Mouse (Mus musculus) right cerebral cortex, postnatal 36 days (tissue): Measurements from ENCODE around the gene Zfp580.
"Not testable (repeated sequence)": the region's sequence is repeated elsewhere in the genome, so short reads cannot be mapped to it uniquely, and the experiment has no call there.

Experiments
- DNase-seq, 2 experiments: peaks; one replicate each; pipeline ENCODE4 v3.0.0; 2022; ENCODE audit warnings: low spot score in 2 of 2, mixed read lengths in 1 of 2

Gene Zfp580

DNA sequence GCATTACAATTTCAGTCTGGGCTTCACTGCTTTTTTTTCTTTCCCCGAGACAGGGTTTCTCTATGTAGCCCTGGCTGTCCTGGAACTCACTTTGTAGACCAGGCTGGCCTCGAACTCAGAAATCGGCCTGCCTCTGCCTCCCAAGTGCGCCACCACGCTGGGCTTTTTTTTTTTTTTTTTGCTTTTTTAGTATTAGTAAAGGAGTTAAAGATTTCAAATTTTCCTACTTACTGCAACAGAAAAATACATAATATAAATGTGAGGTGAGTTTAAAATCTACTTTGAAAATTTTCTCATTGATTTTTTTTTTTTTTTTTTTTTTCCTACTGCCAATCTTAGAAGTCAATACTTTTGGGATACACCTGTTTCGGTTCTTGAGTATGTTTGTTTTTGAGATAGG lies 13.5 kb downstream of the Zfp580 start:
- DNase-seq: no peak

GRCm38 (mm10) chr7:5073586-5073985 lies 22.2 kb downstream of the Zfp580 start:
- no peak for DNase-seq

GRCm38 (mm10) chr7:5074984-5075383 lies 23.6 kb downstream of the Zfp580 start:
- DNase-seq: no peak

- DNase-seq: no peak
These were observed 25.6 kb downstream of the Zfp580 start for GRCm38 (mm10) chr7:5076931-5077330.

GRCm38 (mm10) chr7:5079365-5080009 lies 28.1 kb downstream of the Zfp580 start:
- not testable (repeated sequence) for DNase-seq

GRCm38 (mm10) chr7:5080010-5080751 lies 28.8 kb downstream of the Zfp580 start, which contains the start of gene Epn1:
Gene Epn1 (plus strand): TSS chr7:5080235.
- peak; percentile 95 to 96 for DNase-seq

GRCm38 (mm10) chr7:5080815-5081214 lies 29.5 kb downstream of the Zfp580 start:
- no peak for DNase-seq

- no peak for DNase-seq
These were observed 29.9 kb downstream of the Zfp580 start for GRCm38 (mm10) chr7:5081241-5081640.

GRCm38 (mm10) chr7:5081939-5082338 lies 30.6 kb downstream of the Zfp580 start:
- no peak for DNase-seq

GRCm38 (mm10) chr7:5083325-5084105 lies 32.2 kb downstream of the Zfp580 start:
- no peak for DNase-seq

DNA sequence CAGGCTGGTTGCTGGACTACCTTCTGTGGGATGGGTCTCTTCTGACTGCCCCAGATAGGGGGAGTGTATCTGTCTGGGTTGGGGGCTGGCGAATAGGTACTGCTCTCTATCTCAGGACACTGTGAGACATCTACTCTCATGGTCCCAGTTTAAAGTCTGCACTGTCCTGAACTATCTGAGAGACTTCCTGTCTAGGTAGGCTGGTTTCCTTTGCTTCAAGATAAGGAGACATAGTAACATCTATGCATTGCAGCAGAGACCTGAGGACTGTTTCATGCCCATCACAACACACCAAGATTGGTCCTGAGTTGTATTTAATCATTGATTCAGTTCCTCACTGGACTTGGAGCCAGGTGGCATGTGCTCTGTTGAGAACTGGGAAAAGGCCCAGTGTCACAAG lies 34.2 kb downstream of the Zfp580 start:
- no peak for DNase-seq

DNA sequence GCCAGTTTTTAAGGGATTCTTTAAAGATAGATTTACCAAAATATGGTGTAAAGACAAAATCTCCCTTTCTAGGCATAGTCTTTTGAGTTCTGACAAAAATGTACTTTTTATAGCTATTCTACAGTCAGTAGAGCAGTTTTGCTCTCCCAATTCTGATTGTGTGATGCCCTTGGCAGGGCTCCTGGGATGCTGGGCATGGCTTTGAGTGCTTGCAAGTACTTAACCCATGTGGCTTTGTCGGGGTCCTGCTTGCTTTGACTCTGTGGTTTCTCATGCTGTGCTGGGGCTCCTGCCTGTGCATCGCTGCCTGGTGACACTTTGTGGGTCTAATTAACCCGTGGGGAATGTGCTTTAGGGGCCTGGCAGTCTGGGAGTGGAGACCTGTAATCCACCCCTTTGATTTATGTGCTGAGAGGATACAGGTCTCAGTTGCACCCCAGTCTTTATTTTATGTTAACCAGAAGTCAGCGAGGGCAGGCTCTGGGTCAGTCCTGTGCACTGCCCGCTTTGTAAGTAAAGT lies 35.6 kb downstream of the Zfp580 start:
- no peak for DNase-seq

DNA sequence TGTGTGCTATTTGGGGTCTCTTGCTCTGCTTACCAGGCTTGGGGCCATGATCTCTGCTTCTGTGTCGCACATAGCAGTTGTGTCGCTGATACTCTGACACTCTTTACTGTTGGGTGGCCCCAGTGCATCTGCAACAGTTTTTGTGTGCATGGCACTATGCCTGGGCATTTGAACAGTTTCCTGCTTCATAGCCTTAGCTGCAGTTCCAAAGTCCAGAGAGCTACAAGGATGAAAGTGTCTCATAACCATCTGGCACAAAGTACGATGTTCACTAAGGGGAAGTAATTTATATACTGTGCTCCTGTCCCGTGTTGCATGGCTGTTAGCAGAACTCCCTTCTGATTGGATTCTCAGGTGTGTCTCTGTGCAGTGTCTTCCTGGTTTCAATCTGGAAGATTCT lies 36.5 kb downstream of the Zfp580 start:
- no peak for DNase-seq

DNA sequence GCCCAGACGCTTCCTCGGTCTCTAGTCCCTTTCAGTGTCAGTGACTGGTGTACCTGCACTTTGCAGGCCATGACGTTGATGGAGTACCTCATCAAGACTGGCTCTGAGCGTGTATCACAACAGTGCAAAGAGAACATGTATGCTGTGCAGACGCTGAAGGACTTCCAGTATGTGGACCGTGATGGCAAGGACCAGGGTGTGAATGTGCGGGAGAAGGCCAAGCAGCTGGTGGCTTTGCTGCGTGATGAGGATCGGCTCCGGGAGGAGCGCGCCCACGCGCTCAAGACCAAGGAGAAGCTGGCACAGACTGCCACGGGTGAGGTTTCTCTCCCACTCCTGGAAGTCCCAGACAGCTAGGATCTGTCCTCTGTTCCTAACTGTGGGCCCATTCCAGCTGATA lies 38.5 kb downstream of the Zfp580 start:
- DNase-seq: peak; percentile 53 to 73

DNA sequence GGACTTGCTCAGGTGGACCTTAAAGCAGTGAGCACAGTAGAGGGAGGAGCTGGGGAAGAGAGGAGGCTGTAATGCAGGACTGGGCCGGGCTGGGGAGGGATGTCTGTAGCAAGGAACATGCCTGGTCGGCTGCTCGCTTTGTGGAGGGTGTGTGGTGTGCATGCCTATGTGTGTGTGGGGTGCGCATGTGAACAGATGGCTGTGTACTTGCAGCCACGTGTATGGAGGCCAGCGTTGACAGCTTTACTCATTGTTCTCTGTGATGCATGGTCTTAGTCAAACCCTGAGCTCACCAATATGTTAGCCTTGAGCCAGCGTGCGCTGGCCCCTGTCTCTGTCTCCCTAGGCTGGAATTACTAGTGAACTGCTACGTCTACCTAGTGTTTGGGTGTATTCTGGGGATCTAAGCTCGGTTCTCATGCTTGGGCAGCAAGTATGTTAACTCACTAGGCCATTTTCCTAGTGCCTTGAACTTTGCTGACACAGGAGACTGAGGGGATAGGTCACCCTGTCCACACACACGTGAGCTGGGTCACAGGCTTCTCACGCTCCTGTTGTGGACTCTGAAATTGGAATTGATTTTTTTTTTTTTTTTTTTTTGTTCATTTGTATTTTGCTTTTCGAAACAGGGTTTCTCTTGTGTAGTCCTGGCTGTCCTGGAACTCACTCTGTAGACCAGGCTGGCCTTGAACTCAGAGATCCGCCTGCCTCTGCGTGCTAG lies 39.8 kb downstream of the Zfp580 start:
- peak; percentile 49 to 69 for DNase-seq

DNA sequence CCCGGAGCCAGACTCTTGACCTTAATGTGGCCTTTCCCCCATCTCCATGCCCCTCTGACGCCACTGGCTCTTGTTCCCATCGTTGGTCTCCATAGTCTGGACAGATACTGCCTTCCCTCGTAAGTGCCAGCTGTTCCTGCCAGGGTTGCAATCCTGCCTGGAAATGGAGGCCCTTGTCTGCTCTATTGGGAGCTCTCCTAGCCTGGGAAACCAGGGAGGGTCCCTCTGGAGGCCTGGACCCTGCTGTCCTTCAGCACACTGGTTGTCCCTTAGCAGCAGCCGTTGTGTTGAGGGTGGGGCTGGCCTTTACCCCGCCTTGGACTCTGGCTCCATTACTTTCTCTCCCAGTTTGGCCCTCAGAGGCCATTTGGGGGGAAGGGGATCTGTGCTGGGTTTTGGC lies 41.0 kb downstream of the Zfp580 start:
- no peak for DNase-seq

GRCm38 (mm10) chr7:5092831-5093510 lies 41.6 kb downstream of the Zfp580 start:
- peak in 1 of 2 experiments; percentile 45 for DNase-seq

DNA sequence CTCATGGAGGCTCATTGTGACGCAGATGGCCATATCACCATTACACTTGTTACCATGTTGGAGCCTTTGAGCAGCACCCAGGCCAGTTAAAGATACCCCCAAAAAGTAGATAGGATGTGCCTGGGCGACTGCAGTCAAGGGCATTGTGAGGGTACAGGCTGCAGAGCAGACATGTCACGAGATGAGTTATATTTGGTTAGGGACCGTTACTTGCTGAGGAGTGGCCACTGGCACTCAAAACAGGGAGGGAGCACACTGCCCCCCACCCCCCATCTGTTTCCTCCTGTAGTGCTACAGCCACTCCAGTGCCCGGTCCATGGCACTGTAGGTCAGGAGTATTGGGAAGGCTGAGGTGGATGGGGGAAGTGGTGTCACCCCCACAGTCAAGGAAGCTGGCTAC lies 47.4 kb downstream of the Zfp580 start:
- no peak for DNase-seq

DNA sequence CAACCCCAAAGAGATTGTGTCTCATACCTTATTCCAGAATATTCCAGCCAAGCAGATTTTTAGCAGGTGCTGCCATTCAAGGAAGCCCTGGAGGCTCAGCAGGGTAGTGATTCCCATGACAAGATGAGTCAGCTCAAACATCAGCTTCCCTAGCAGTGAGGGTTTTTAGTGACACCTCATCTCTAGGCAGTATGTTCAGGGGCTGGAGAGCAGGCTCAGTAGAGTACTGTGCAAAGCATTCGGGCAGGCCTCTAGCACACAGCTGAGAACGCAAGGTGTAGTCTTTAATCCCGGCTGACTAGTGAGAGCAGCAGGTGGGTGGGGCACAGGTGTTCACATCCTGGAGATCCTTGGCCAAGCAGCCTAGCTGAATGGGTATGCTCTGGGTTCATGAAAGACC lies 48.5 kb downstream of the Zfp580 start:
- DNase-seq: no peak

GRCm38 (mm10) chr7:5101066-5101663 lies 49.8 kb downstream of the Zfp580 start:
- DNase-seq: no peak

DNA sequence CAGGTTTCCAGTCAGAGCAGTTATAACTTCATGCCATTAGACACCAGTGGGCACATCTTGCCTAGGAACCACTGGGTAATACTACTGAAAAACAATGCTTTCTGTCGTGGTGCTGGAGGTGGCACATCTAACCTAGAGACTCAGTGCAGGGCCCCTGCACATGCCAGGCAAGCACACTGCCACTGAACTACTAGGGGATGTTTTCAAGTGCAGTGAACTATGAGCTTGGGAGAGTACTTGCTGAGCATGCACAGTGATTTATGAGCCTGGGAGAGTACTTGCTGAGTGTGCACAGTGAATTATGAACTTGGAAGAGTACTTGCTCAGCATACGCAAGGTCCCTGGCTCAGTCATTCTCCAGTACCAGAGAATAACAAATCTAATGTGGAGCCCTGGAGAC lies 51.2 kb downstream of the Zfp580 start:
- DNase-seq: no peak
